Mouse (Mus musculus) erythroid progenitor cell, adult 5-6 weeks (primary cell): ENCODE results near the gene Hoxa4. TPM values are rescaled to one million over a fixed set of nuclear protein-coding genes. Genes with fewer than 3 reads are reported as not detected.

Experiments
- ATAC-seq: replicated peaks from 2 replicates; pipeline ENCODE4 v1.8.0; 2016; ENCODE audit warnings: moderate number of reproducible peaks, mild to moderate bottlenecking, moderate TSS enrichment, inconsistent platforms; ENCODE audit not compliant: poor library complexity, low FRiP score, severe bottlenecking
- total RNA-seq, 2 experiments: library from RNA; stranded (forward) in 1 of 2; stranded (reverse) in 1 of 2; fragments of 150-400 nt in 1 of 2; fragments of 186-747, 209-891 nt in 1 of 2; gene quantifications; 2 replicates each; pipeline versions ENCODE4 v1.2.3 to v1.2.4; 2015 to 2017; ENCODE audit warnings: low replicate concordance in 2 of 2

Hoxa4 gene
- total RNA-seq, 2 experiments from 2014 or later = not detected

DNA sequence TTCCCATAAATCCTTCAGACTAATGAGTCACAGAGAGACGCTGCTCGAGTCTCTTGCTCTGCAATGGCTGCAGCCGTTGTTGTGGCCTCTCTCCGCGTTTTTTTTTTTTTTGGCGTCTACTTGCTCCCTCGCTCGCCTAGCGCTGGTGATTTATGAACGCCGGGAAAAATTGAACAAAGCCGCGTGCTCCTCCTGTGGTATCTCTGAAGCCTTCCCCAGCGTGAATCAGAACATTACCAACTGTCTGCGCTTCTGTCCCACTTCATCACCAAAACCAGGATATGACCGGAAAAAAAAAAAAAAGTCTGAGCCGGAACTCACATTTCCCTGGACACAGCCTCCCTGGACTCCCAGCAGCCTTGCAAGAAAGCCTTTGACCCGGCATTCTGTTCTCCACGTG, 6.3 kb downstream of the Hoxa4 start:
- no peak for ATAC-seq

DNA sequence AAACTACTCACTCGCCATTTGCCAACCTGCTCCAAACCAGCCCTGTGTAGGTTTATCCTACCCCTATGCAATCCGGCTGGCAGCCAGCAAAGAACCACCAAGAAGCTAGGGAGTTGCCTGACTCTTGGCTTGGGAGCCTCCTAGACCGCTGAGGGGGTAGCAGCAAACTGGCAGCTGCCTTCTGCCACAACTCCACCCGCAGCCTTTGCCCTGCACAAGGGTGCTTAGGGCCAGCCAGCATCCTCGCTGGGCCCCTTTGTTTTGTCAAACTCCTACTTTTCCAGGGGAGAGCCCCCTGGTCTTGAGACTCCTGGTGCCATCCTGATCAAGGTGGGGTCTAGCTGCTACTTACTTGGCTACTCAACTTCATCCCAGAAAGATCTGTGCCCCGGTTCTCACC, 6.9 kb downstream of the Hoxa4 start:
- no peak for ATAC-seq

DNA sequence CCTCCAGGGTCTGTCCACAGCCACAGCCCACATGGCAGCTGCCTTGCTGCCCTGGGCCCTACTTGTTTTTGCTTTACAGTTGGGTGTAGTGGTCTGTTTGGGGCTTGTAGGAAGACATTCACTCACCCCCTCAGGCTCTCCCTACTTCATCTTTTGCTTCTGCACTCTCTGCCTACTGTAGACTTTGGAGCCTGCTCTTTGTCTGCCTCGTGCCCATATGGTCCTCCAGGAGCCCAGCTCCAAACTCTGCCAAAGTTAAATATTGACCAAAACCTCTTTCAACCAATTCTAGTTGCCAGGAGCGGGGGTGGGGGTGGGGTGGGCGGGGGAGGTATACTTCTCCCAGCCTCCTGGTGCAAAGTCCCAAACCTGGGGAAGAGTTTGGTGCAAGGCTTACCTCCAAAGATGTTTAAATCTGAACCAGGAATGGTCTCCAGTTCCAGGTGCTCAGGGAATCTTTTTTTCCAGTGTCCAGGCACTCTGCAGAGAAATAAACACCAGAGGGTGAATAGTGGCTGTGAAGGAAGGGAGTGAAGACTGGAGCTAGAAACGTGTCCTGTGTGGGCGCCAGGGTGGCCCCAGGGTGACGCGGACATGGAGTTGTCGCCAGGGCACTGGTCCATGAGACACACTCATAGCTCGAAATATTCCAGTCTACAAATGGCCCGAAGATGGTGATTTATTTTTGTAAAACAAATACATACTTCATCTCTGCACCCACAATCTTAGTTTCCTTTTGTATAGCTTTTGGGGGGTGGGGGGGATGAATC, 8.1 kb downstream of the Hoxa4 start:
- ATAC-seq = no peak

DNA sequence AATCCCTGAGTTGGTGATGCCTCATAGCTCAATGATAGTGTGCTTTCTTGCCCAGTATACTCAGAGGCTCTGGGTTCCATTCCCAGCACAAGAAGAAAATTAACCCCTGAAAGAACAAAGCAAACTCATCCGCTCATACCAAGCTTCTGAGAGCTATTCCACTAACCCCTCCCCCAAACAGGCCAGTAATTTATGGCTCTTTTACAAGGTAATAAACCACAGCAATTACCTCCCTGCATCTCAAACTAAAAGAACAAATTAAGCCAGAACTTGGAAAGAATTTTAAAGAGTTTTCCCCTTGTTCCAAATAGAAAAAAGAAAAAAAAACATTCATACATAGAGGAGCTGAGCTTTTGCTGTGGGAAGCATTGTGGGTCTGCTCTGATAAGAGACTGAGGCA, 8.8 kb downstream of the Hoxa4 start:
- no peak for ATAC-seq

DNA sequence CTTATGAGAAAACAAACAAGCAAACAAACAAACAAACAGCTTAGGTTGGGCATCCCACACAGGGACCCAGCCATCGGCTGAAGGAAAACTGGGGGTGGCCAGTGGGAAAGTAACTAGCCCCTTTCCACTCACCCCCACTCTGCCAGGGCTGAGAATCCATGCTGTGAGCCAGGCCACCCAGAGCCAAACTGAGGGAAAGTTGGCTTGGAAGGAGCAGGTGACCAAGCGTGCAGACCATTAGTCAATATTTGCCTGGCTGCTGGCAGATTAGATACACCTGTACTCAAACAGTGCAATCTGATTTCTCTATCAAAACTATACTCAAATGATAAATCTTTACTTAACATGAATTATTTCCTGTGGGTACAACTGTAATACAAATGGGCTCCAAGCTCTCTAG, 9.5 kb downstream of the Hoxa4 start:
- ATAC-seq = no peak

DNA sequence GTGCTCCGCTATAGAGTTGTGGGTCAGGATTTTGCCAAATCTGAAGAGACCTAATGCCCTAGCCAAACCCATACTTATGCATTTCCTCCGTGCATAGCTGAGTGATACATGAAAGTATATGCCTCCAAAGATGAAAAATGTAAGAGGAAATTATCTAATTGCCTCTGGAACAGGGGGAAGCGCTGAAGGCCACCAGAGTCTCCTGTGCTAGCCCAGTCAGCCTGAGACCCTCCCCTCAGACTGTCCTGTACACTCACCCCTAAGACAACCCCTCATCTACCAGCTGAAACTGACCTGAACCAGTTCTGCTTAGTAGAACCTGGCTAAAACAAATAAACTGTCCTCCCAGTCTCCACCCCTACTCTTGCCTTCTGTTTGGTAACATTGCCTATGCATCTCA, 10.8 kb downstream of the Hoxa4 start:
- ATAC-seq = no peak

DNA sequence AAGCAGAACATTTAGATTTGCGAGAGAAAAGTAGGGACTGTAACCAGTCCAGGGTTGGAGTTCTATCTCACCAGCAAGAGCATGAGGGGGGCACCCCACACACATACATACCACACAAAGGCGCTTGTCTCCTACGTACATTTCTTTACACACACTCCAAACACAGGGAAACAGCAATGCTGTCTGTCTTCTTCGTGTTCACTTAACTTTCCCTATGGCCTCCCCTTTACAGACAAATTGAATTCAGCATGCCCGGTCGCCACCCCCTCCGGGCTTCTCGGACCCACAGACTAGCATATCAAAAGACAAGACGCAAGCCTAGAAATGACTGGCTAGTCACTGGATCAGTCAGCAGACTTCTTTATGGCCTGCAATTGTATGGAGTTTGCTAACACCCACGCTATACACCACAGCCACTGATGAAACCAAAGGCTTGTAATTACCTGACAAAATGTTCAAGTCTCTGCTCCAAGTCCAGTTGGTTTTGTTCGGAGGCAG, 11.3 kb downstream of the Hoxa4 start:
- ATAC-seq = no peak

DNA sequence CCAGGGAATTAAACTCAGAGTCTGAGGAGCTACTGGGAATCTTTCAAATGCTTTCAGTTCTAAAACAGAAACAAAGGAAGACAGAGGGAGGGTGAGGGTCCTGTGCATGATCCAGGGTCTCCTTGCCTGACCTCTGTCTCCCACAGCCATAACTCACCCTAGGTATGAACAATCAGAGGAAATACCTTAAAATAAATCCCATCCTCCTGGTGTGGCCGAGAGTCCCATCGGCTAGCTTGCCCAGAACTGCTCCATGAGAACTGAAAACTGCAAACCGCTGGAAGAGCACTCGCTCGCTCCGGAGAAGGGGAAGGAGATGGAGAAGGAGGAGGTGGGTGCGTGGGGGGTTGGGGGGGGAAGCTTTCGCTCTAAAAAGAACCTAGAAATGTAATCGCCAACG, 11.9 kb downstream of the Hoxa4 start:
- ATAC-seq = no peak

DNA sequence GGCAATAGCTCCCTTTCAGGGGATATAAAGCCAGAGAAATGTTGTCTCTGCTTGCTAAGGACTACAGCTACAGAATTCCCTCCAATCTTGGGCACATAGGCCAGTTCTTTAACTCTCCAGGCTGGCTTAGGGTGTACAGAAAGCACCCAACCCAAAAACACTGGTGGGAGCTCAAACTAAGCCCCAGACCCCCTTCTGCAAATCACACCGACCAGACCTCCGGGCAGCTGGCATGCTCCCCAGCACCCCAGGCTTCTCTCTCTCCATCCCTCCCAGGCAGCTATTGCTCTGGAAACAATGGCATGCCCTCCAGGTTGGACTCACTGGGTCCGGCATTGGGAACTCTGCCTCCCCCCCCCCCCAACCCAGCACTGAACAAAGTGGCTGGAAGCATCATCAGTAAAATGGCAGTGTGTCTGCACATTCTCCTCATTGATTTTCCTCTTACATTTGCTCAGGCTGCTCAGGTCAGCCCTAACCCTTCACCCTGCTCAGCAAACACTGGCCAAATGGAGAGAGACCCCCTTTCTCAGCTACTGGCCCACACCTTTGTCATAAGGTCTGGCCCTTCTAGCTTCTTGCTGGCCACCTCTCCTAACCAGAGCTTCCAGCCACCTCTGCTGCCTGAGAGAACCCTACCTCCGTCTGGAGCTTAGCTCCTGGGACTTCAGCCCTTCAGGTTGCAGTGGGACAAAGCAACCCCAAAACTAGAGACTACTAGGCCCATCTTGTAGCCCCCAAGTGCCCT, 12.5 kb downstream of the Hoxa4 start:
- ATAC-seq = no peak

DNA sequence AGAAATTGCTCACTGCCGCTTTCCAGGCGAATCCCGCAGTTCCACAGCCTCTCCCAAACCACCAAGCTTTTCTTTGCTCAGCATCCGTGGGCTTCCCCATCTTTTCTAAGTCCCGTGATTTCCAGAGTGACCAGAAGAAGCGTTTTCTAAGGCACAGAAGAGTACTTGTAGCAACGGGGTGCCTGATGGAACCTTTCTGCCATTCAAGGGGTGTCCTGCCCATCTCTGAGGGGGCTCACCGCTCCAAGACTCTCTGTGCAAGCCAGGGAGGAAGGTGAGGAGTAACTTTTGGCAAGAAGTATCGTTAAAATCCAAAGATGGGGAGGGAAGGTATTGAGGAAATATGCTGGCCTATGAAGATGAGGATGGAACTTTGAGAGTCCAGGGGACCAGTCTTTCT, 13.7 kb downstream of the Hoxa4 start:
- no peak for ATAC-seq

DNA sequence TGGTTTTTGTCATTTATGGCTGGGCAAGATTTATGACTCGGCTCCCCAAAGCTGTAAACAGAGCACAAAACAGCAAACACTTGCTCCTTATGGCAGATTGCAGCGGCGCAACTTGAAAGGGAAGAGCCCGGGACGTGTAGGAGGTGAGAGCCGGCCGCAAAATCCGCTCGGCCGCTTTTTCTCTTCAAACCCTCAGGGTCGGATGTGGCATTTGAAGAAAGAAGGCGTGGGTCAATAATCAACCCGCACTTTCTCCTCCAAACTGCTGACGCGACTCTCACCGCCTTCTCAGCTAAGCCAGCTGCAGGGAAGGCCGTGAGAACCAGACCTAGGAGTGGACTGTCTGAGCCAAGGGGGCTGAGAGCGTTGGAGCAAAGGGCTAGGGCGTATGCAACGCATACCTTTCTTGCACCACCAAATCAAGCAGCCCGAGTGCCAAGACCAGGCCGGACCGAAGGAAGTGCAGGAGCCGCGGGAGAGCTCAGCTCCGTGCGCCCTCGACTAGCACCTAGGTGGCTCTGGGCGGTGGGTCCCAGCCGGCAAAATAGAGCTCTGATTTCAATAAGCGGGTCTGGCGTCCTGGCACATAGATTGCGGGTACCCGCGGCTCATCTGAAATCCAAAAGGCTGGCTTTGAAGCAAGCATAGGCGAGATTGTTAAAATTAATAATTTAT, 14.4 kb downstream of the Hoxa4 start, which contains the start of gene 5730596B20Rik:
Gene 5730596B20Rik, plus strand, starts transcription at position 438 of the 675 bp plus-strand sequence.
- no peak for ATAC-seq

DNA sequence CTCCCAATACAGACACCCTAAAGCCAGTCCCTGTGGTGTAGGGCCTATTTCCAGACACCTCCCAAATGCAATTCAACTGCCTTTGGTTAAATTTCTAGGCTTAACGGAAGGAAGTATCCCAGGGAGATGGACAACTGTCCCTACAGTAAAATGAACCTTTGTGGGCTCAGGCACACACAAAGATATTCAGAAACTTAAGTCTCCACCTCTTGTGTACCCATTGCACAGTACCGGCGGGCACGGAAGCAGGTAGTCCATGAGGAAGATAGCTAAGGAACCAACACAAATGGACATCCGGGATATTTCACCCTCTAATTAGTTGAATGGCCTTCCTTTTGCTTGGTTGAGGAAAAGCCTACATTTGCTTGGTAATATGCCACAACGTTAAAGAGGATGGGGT, 15.2 kb downstream of the Hoxa4 start:
- ATAC-seq = no peak

DNA sequence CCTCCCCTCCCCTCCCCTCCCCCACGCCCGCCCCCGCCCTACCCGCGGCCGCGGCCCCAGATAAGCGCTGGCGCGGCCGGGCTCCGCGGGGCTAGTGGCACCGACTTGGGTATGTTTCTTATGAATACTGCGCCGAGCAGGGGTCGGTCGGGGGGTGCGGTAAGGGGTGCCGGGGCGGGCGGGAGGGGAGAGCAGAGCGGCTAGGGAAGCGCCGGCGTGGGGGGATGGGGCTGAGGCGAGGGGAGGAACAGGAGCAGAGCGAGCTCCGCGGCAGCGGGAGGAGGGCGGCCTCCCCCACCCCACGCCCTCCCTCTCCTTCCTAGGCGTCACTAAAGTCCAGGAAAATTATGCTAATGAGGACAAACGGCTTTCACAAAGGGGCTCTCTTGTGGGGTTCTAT, 15.7 kb downstream of the Hoxa4 start:
- no peak for ATAC-seq

DNA sequence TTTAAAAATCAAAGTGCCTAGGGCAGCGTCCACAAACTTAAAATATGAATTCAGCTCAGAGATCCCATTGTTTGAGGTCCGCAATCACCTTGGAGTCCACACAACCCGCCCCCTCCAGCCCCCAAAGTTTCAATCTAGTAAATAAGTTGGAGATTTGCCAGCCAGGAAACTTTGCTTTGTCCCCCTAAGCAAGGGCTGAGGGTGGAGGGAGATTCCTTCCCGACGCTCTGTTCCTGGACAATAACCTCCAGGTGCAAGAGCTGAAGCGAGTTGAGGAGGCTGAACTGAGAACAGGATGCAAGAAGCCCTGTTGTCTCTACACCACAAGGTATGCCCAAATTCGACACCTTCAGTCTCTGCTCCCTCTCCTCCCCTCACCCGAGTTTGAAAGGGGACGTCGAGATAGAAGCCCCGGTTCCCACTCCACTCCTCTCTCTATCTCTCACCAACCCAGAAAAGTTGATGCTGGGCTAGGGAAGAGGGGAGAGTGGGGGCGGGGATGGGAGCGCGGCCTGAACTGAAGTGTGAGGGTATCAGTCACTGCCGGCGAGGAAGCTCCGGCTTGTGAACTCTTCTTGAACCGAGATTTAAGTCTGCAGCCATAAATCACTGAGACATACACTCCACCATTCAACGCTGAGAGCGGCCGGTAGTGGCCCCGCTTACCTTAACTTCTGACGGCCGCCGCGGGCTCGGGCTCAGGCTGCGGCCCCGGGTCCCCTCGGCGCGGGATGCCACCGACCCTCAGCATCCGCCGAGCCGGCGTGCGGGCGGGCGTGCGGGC, 16.4 kb downstream of the Hoxa4 start:
- no peak for ATAC-seq

DNA sequence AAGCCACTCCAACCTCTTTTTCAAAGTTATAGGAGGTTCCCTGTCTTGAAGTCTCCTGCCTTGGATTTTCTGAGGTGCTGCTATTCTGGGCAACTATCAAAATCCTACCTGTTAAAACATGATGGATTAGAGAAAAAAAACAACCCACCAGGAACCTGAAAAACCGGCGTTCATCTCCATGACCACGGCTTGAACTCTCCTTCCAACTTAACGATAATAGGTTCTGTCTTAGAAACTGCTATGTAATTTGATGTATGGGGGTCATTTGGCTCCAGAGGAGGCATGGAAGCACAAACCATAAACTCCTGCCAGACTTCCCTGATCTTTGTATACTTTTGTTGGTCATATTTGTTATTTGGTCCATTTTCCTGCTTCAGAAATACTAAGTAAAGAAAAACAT, 17.9 kb downstream of the Hoxa4 start:
- ATAC-seq = no peak

DNA sequence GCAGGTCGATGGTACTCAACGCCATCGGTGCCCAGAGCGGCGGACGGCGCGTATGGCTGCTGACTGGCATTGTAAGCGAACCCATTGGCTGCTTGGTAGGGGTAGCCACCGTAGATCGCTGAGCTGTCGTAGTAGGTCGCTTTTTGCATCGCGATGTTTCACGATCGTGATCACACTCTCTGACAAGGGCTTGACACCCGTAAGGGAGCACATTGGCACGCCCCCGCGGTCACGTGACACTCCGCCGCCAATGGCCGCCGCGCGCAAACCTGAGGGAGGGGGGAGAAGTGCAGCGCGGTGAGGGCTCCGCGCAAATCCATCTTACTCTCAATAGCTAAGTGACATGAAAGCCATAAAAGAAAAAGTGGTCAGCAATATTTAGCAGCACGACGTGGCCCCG, 19.1 kb downstream of the Hoxa4 start:
- ATAC-seq = no peak

DNA sequence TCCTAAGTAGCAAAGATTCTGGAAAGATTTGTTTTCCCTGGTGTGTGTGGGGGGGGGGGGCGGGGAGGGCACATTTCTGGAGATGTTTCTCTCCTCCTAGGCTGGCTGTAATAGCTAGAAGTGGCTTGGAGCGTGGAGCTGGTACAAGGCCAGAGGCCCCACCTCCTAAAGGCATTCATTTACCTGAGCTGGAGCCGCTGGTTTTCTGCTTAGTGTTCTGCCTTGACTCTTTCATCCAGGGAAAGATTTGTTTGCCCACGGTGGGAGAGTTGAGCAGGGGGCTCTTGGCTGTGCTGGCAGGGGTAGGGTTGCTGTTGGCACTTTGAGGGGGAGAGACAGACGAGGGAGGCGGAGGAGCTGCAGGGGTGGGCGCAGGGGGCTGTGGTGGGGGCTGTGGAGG, 19.6 kb downstream of the Hoxa4 start:
- ATAC-seq = no peak

DNA sequence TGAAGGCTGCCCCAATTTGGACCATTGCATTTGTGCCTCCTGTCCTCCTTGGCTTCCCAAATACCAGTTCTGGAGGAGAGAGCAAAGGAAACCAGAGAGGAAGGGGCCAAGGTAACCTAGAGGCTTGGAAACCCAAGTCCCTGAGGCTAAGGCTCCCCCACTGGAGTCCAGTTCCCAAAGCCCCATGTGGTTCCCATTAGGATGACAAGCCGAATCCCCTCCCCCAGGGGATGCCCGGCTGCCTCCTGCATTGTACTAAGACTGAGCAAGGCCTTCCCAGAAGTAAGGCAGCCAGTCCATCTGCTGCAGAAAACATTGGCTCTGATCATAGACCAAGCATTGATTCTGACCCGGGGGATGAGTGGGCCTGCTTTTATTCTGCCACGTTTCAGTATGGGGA, 20.2 kb downstream of the Hoxa4 start:
- ATAC-seq = no peak

DNA sequence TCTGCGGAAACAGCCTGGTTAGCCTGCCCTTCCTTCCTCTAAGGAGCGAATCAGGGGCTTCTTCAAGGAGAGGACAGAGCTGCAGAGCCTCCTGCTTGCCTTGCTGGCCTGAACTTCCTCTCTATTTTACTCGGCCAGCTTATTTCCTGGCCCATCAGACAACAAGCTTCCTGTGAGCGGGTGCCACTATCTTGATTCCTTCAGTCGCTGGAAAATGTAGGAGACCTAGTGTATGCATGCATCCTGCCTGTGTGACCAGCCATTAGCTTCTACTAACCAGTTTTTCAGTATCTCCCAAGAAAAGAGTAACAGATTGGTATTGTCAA, 20.7 kb downstream of the Hoxa4 start:
- ATAC-seq = no peak
